Mouse (Mus musculus) bone marrow, adult 2 months (tissue): ENCODE measurements around the gene Npas3.

Experiments used
- CTCF ChIP-seq: fragments of 200-500 bp; IDR thresholded peaks from 2 replicates; pipeline ENCODE4 v1.5.1; 2011; ENCODE audit warnings: low read length, control low read depth; ENCODE audit not compliant: control insufficient read depth, insufficient read depth
- POLR2A ChIP-seq: fragments of 200-500 bp; IDR thresholded peaks from 2 replicates; pipeline ENCODE4 v1.6.1; 2011; ENCODE audit warnings: low read depth, mild to moderate bottlenecking, control low read depth, low read length, borderline replicate concordance; ENCODE audit not compliant: control insufficient read depth

DNA sequence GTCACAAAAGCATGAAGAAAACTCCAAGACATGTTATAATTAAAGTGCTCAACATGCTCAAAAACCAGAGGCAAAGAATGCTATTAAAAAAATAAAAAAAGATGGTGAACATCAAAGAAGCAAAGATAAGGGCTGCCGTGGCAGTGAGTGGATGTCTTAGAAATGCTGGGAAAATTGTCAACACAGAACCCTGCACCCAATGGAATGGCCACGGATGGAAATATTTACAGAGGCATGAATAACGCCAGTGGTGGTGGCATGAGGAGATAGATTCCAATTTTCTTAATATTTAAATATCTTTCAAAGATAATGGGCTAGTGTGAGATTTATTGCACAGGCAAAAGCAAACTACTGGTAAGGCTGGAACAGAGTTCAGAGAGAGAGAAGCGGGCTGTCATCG is 628.2 kb downstream of the Npas3 start:
- no peak for TF ChIP-seq CTCF
- TF ChIP-seq POLR2A = no peak
